Mouse (Mus musculus) bone marrow macrophage, adult 2 months (primary cell): Measurements from ENCODE around the gene Gm11992.

ENCODE experiments used
- CTCF ChIP-seq: IDR thresholded peaks from 2 replicates; pipeline ENCODE4 v1.5.1; 2012; ENCODE audit warnings: low read depth, mild to moderate bottlenecking, low read length, moderate library complexity
- POLR2A ChIP-seq: IDR thresholded peaks from 2 replicates; pipeline ENCODE4 v1.6.1; 2012; ENCODE audit warnings: mild to moderate bottlenecking, low read depth, low read length, borderline replicate concordance

- no peak for TF ChIP-seq CTCF
- TF ChIP-seq POLR2A = no peak
Observed at GRCm38 (mm10) chr11:9116916-9117315, 68.5 kb downstream of the Gm11992 start.
